Mouse (Mus musculus): ENCODE data around the gene Itih3. TPM values are rescaled to one million over a fixed set of nuclear protein-coding genes. Genes with fewer than 3 reads are reported as not detected.

The Itih3 gene
- 100 to 1,000 TPM in 1 of 2 experiments, 1 to 10 TPM in 1; 4.4 to 139 TPM for total RNA-seq (2021)
- long read RNA-seq, experiment 1, partial matches to known transcripts: 97 of 243 reads
- long read RNA-seq, experiment 1, other reads (novel, unspliced or antisense): 146 of 243 reads
- long read RNA-seq, experiment 2, partial matches to known transcripts: 1 of 3 reads
- long read RNA-seq, experiment 2, other reads (novel, unspliced or antisense): 2 of 3 reads

- DNase-seq (ENCODE audit: low spot score in 2 of 2): no peak
Observed at GRCm38 (mm10) chr14:30923375-30924105, at the start of gene Itih3. Gene Itih3 (minus strand): TSS chr14:30923760.

- no peak for DNase-seq (ENCODE audit: low spot score in 2 of 2)
Observed at GRCm38 (mm10) chr14:30960366-30960765, 36.8 kb upstream of the Itih3 start.

- DNase-seq (ENCODE audit: low spot score in 2 of 2): no peak
Observed at GRCm38 (mm10) chr14:30959031-30959430, 35.5 kb upstream of the Itih3 start.

GRCm38 (mm10) chr14:30958517-30958916 is 35.0 kb upstream of the Itih3 start:
- no peak for DNase-seq (ENCODE audit: low spot score in 2 of 2)

- peak; percentile 82 to 93 for DNase-seq (ENCODE audit: low spot score in 2 of 2)
Observed at GRCm38 (mm10) chr14:30951154-30951825, 27.7 kb upstream of the Itih3 start, which contains the start of gene Nek4. Gene Nek4 (plus strand): TSS chr14:30951377.

GRCm38 (mm10) chr14:30949986-30950385 is 26.4 kb upstream of the Itih3 start:
- DNase-seq (ENCODE audit: low spot score in 2 of 2): no peak

- no peak for DNase-seq (ENCODE audit: low spot score in 2 of 2)
Observed at GRCm38 (mm10) chr14:30944745-30945144, 21.2 kb upstream of the Itih3 start.

- peak; percentile 40 to 55 for DNase-seq (ENCODE audit: low spot score in 2 of 2)
Observed at GRCm38 (mm10) chr14:30943860-30944674, 20.5 kb upstream of the Itih3 start.

- DNase-seq (ENCODE audit: low spot score in 2 of 2): no peak
Observed at GRCm38 (mm10) chr14:30943038-30943437, 19.5 kb upstream of the Itih3 start, which contains the start of gene Itih1. Gene Itih1 (minus strand): TSS chr14:30943289.

- DNase-seq (ENCODE audit: low spot score in 2 of 2): no peak
Observed at GRCm38 (mm10) chr14:30942254-30942653, 18.7 kb upstream of the Itih3 start.

GRCm38 (mm10) chr14:30933351-30933750 is 9.8 kb upstream of the Itih3 start:
- no peak for DNase-seq (ENCODE audit: low spot score in 2 of 2)

GRCm38 (mm10) chr14:30930386-30930785 is 6.8 kb upstream of the Itih3 start:
- no peak for DNase-seq (ENCODE audit: low spot score in 2 of 2)

- no peak for DNase-seq (ENCODE audit: low spot score in 2 of 2)
Observed at GRCm38 (mm10) chr14:30925492-30925891, 1.9 kb upstream of the Itih3 start.

- no peak for DNase-seq (ENCODE audit: low spot score in 2 of 2)
Observed at GRCm38 (mm10) chr14:30922053-30922670, 1.4 kb downstream of the Itih3 start.

GRCm38 (mm10) chr14:30916516-30916915 is 7.0 kb downstream of the Itih3 start:
- DNase-seq (ENCODE audit: low spot score in 2 of 2): no peak

GRCm38 (mm10) chr14:30913404-30913803 is 10.2 kb downstream of the Itih3 start:
- DNase-seq (ENCODE audit: low spot score in 2 of 2): no peak

GRCm38 (mm10) chr14:30912641-30913040 is 10.9 kb downstream of the Itih3 start:
- no peak for DNase-seq (ENCODE audit: low spot score in 2 of 2)

GRCm38 (mm10) chr14:30911141-30911540 is 12.4 kb downstream of the Itih3 start:
- no peak for DNase-seq (ENCODE audit: low spot score in 2 of 2)

- DNase-seq (ENCODE audit: low spot score in 2 of 2): no peak
Observed at GRCm38 (mm10) chr14:30907814-30908265, 15.7 kb downstream of the Itih3 start.

GRCm38 (mm10) chr14:30906001-30906400 is 17.6 kb downstream of the Itih3 start:
- no peak for DNase-seq (ENCODE audit: low spot score in 2 of 2)

- no peak for DNase-seq (ENCODE audit: low spot score in 2 of 2)
Observed at GRCm38 (mm10) chr14:30904307-30904706, 19.3 kb downstream of the Itih3 start.
